Comparison of ENCODE assay signal across 8 mouse cellular contexts in genomic region chr7:122020667-122021354, GRCm38 (mm10). TPM values are rescaled to one million over a fixed set of nuclear protein-coding genes. Genes with fewer than 3 reads are reported as not detected.
DNase-seq lines count a peak whose midpoint lies in the region; ATAC-seq lines count a peak whose summit lies in the region.

TSS of gene Gga2 (minus strand) at chr7:122021222.

- no peaks in the 10 kb centered on the region for H3K36me3 ChIP-seq in hindbrain, embryonic 11.5 days (ENCODE audit: control insufficient read depth, insufficient read depth, low read length)

- no peaks in the 10 kb centered on the region; the same call in 1 of the 2 replicates for H3K4me1 ChIP-seq in hindbrain, embryonic 11.5 days (replicated peaks; ENCODE audit: control insufficient read depth, insufficient read depth, low read length)

- peak within 1 kb of the TSS; percentile 66 for H3K4me3 ChIP-seq in hindbrain, embryonic 11.5 days (ENCODE audit: low read depth, low read length)

- peak within 1 kb of the TSS; percentile 65 for H3K4me2 ChIP-seq in hindbrain, embryonic 11.5 days (replicated peaks; ENCODE audit: low read depth, low read length)

- H3K9ac ChIP-seq in hindbrain, embryonic 11.5 days (ENCODE audit: low read depth, low read length) = peak within 1 kb of the TSS; percentile 74

- peak; percentile 88 for DNase-seq in MN1 (ENCODE audit: low spot score)
- peak; percentile 87 for DNase-seq in cerebellum, adult 9-10 months
- peak; percentile 60 to 85 for DNase-seq in frontal cortex, adult 2 months (ENCODE audit: extremely low spot score in 1 of 2, low spot score in 1 of 2)
- peak; percentile 91 for DNase-seq in hindbrain, embryonic 11.5 days (ENCODE audit: low spot score)
- peak; percentile 85 to 89 for DNase-seq in layer of hippocampus, postnatal 14 days (ENCODE audit: low spot score in 2 of 2)
- peak; percentile 88 for DNase-seq in lung, postnatal 14 days
- peak; percentile 58 for DNase-seq in retina, adult 2 months (ENCODE audit: low read depth, low spot score)
- peak; percentile 84 to 88 for DNase-seq in thymus, postnatal 36 days

- peak within 1 kb of the TSS; percentile 85 for H3K27ac ChIP-seq in hindbrain, embryonic 11.5 days (ENCODE audit: low read depth, low read length)

- under 1% methylated on average over 50 of the region's 50 CpGs for WGBS in hindbrain, embryonic 11.5 days

- no peaks in the 10 kb centered on the region for H3K27me3 ChIP-seq in hindbrain, embryonic 11.5 days (ENCODE audit: control insufficient read depth, insufficient read depth, low read length)

- no peaks in the 10 kb centered on the region for H3K9me3 ChIP-seq in hindbrain, embryonic 11.5 days (ENCODE audit: control insufficient read depth, low read length)

- peak; percentile 88 for ATAC-seq in hindbrain, embryonic 11.5 days (ENCODE audit: low FRiP score)

RNA-seq across cellular contexts. Expression of gene Gga2, which starts in this region (rescaled TPM):
- 29.2 and 34.3 TPM in 2 replicates for polyA plus RNA-seq in frontal cortex, adult 2 months (2012; rRNA removed)
- polyA plus RNA-seq in hindbrain, embryonic 11.5 days (2014; fragmentation: Nextera tagmentation; extraction: Ambion mirVana) = 38.8 and 56.0 TPM in 2 replicates
- total RNA-seq in layer of hippocampus, postnatal 14 days (2021) = 10 to 100 TPM; 29.2 to 29.7 TPM

Comparison
In these comparisons a context has a peak if more than half of its experiments do, and no peak if none do; other contexts are left out.
1. Peak in every context shown above with its lines: DNase-seq, ATAC-seq, H3K4me3 ChIP-seq and H3K27ac ChIP-seq.